Mouse (Mus musculus) myocyte (in vitro differentiated cells): ENCODE results near the gene Coro2a.

Experiments used
- MAX ChIP-seq: IDR thresholded peaks from one replicate; pipeline ENCODE4 v1.6.1; 2011; ENCODE audit warnings: low read depth, mild to moderate bottlenecking, control low read depth
- MYOG ChIP-seq, 3 experiments: IDR thresholded peaks; one replicate each; pipeline ENCODE4 v1.6.1; 2011; ENCODE audit warnings: control low read depth in 2 of 3, low read depth in 2 of 3, mild to moderate bottlenecking in 2 of 3; ENCODE audit not compliant: insufficient read length in 2 of 3, control insufficient read depth in 1 of 3, insufficient read depth in 1 of 3
- POLR2A ChIP-seq: IDR thresholded peaks from one replicate; pipeline ENCODE4 v1.6.1; 2011; ENCODE audit warnings: low read depth, mild to moderate bottlenecking, control low read depth, moderate library complexity; ENCODE audit not compliant: insufficient read length
- SRF ChIP-seq: IDR thresholded peaks from one replicate; pipeline ENCODE4 v1.6.1; 2011; ENCODE audit warnings: low read depth; ENCODE audit not compliant: control insufficient read depth, insufficient read length
- TCF12 ChIP-seq: IDR thresholded peaks from one replicate; pipeline ENCODE4 v1.6.1; 2011; ENCODE audit warnings: mild to moderate bottlenecking, control low read depth; ENCODE audit not compliant: poor library complexity, insufficient read depth, severe bottlenecking
- USF1 ChIP-seq: IDR thresholded peaks from one replicate; pipeline ENCODE4 v1.6.1; 2011; ENCODE audit warnings: low read depth, mild to moderate bottlenecking, control low read depth, moderate library complexity

DNA sequence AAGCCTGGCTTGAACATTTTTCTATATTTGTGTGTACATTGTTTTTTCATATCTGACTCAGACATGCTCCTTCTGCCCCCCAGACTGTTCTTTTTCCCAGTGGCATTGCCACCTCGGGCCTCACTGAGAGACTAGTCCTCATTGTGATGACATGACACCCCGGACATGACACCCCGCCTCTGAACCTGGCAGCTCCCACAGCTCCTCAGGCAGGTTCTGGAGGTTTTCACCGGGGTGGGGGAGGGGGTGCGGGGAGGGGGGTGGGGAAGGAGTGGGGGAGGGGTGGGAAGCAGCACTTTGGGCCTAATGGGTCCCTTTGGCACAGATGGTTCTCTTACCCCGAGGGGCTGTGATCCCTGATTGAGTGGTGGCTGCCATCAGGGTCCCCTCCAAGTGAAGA, 8.5 kb downstream of the Coro2a start:
- TF ChIP-seq MAX = no peak
- TF ChIP-seq POLR2A = no peak
- no peak for TF ChIP-seq TCF12
- no peak for TF ChIP-seq USF1
- no peak for TF ChIP-seq SRF
- TF ChIP-seq MYOG (IDR thresholded peaks at IDR 0.05; ENCODE audit: control insufficient read depth in 1 of 3, insufficient read depth in 1 of 3, insufficient read length in 2 of 3, low read depth in 2 of 3) = no peak
